Mouse (Mus musculus) erythroblast, embryonic 14.5 days (primary cell): ENCODE results near the gene Abl2.

Experiments used
- GATA1 ChIP-seq: IDR thresholded peaks from 2 replicates; pipeline ENCODE4 v1.6.1; 2012; ENCODE audit warnings: low read length, inconsistent platforms, mixed read lengths
- TAL1 ChIP-seq: IDR thresholded peaks from 3 replicates; pipeline ENCODE4 v1.6.1; 2012; ENCODE audit warnings: low read length, inconsistent platforms, mixed read lengths

DNA sequence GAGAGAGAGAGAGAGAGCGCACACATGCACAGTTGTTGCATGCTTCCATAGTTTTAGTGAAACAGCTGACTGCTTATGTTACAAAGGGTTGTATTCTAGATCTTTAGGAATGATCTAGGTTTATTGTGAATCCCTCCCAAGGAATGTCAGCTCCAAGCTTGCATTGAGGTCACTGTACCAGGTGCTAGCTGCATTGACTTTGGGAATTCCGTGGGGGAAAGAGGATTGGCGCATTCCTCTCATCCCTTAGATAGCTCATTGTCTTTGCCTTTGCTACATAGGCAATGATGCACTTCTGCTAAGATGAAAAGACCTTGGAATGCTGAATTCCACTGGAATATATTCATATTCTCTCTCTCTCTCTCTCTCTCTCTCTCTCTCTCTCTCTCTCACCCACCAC lies 44.0 kb downstream of the Abl2 start:
- TF ChIP-seq GATA1: no peak
- no peak for TF ChIP-seq TAL1
